Mouse (Mus musculus): ENCODE measurements around the gene Gm2000. TPM values are rescaled to one million over a fixed set of nuclear protein-coding genes. Genes with fewer than 3 reads are reported as not detected.
"Not testable (repeated sequence)": the region's sequence is repeated elsewhere in the genome, so short reads cannot be mapped to it uniquely, and the experiment has no call there.

Gene Gm2000
- polyA plus RNA-seq, 1 experiment from 2014 or later = 535 TPM

DNA sequence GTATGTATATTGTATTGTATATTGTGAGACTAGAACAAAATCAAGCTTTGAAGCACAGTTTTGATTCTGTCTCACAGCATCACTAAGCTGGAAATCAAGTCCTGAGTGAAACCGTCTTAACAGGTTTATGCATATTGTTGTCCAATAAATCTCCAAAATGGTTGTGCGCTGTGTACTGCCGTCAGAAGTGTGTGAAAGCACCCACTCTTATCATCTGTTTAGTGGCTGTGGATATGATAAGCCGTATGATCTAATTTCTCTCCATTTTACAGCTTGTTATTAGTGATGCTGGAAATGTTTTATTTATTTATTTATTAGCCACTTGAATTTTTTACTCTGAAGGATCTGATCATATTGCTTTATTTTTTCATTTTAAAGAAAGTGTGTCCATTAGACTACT is 20.4 kb downstream of the Gm2000 start:
- Histone ChIP-seq H3K27me3 (ENCODE audit: control insufficient read depth, insufficient read depth, low read length) (no peaks in the 10 kb centered on the region), H3K36me3 (ENCODE audit: control insufficient read depth, insufficient read depth, low read length) (no peaks in the 10 kb centered on the region), H3K9me3 (ENCODE audit: control insufficient read depth, low read length) (no peaks in the 10 kb centered on the region), H3K4me3 (replicated peaks; ENCODE audit: low read depth, low read length) (no peak overlapping the region), H3K9ac (replicated peaks; ENCODE audit: low read length) (no peak overlapping the region), H3K4me2 (ENCODE audit: low read length) (no peak overlapping the region), H3K27ac (replicated peaks; ENCODE audit: low read depth, low read length) (no peak overlapping the region), H3K4me1 (ENCODE audit: control insufficient read depth, insufficient read depth, low read length) (no peaks in the 10 kb centered on the region)
- WGBS = 93% methylated on average over 4 of the region's 4 CpGs
- no peak for DNase-seq
- no peak for ATAC-seq (ENCODE audit: low FRiP score, low TSS enrichment)

DNA sequence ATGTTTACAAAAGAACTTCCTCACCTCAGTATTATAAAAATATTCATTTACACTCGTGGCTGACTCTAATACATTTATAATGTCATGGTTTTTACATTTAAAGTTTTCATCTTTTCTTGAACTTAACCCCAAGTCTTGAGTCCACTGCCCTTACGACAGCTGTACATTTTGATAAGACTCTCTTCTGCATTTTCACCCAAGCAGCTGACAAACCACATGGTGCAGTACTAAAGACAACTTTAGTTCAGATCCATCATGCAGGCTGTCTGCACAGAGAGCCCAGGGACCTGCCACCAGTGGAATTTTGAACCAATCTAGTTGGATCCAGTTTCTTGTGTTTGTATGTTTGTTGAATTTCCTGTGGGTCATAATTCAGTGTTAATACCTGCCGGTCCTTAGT is 21.0 kb downstream of the Gm2000 start:
- H3K4me2 ChIP-seq (ENCODE audit: low read length) = no peak overlapping the region
- H3K9me3 ChIP-seq (ENCODE audit: control insufficient read depth, low read length) = no peaks in the 10 kb centered on the region
- DNase-seq = no peak
- no peaks in the 10 kb centered on the region for H3K27me3 ChIP-seq (ENCODE audit: control insufficient read depth, insufficient read depth, low read length)
- no peaks in the 10 kb centered on the region for H3K36me3 ChIP-seq (ENCODE audit: control insufficient read depth, insufficient read depth, low read length)
- ATAC-seq (ENCODE audit: low FRiP score, low TSS enrichment) = no peak
- no peak overlapping the region for H3K9ac ChIP-seq (replicated peaks; ENCODE audit: low read length)
- WGBS = 71% methylated on average over 3 of the region's 3 CpGs
- H3K4me3 ChIP-seq (replicated peaks; ENCODE audit: low read depth, low read length) = no peak overlapping the region
- H3K4me1 ChIP-seq (ENCODE audit: control insufficient read depth, insufficient read depth, low read length) = no peaks in the 10 kb centered on the region
- H3K27ac ChIP-seq (replicated peaks; ENCODE audit: low read depth, low read length) = no peak overlapping the region

DNA sequence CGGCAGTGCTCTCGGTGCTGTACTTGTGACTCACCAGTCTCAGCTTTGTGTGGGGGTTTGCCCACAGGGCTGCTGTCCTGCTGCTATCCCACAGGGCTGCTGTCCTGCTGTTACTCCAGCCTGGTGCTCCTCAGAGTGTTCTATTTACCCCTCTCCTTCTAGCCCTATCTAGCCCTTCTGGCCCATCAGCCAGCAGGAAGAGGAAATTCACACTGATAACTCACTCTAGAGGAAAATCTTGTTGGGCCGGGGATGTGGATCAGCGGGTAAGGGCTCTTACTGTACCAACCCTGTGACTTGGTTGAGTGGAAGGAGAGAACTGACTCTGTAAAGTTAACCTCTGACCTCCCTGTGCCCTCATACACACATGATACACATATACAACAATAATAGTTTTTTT is 27.3 kb downstream of the Gm2000 start:
- Histone ChIP-seq H3K4me3 (replicated peaks; ENCODE audit: low read depth, low read length) (no peak overlapping the region), H3K27ac (replicated peaks; ENCODE audit: low read depth, low read length) (no peak overlapping the region), H3K4me1 (ENCODE audit: control insufficient read depth, insufficient read depth, low read length) (no peaks in the 10 kb centered on the region), H3K27me3 (ENCODE audit: control insufficient read depth, insufficient read depth, low read length) (no peaks in the 10 kb centered on the region), H3K4me2 (ENCODE audit: low read length) (no peak overlapping the region), H3K9ac (replicated peaks; ENCODE audit: low read length) (no peak overlapping the region), H3K9me3 (ENCODE audit: control insufficient read depth, low read length) (no peaks in the 10 kb centered on the region), H3K36me3 (ENCODE audit: control insufficient read depth, insufficient read depth, low read length) (no peaks in the 10 kb centered on the region)
- 88% methylated on average over 4 of the region's 4 CpGs for WGBS
- DNase-seq = no peak
- ATAC-seq (ENCODE audit: low FRiP score, low TSS enrichment) = no peak

DNA sequence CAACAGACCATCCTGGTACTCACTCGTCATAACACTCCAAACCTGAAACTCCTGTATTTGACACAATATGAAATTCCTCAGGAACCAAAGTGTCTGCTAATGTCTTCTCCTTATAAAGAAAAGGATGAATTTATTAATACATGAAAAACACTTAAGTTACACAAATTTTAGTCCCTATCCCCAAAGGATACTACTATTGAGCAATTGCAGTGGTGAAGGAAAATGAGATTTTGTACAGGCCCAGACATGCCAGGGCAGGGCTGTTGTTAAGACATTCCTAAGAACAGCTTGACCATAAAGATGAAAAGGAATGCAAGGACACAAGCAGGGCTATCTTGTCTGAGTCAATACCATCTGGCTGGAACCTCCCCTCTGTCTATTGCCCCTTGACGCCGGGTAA is 34.3 kb downstream of the Gm2000 start:
- ATAC-seq (ENCODE audit: low FRiP score, low TSS enrichment); H3K27me3 ChIP-seq (ENCODE audit: control insufficient read depth, insufficient read depth, low read length); H3K36me3 ChIP-seq (ENCODE audit: control insufficient read depth, insufficient read depth, low read length); H3K4me2 ChIP-seq (ENCODE audit: low read length); H3K4me3 ChIP-seq (replicated peaks; ENCODE audit: low read depth, low read length); DNase-seq; H3K9me3 ChIP-seq (ENCODE audit: control insufficient read depth, low read length); H3K27ac ChIP-seq (replicated peaks; ENCODE audit: low read depth, low read length); H3K9ac ChIP-seq (replicated peaks; ENCODE audit: low read length); H3K4me1 ChIP-seq (ENCODE audit: control insufficient read depth, insufficient read depth, low read length): not testable (repeated sequence)
- WGBS = 96% methylated on average over 3 of the region's 3 CpGs

DNA sequence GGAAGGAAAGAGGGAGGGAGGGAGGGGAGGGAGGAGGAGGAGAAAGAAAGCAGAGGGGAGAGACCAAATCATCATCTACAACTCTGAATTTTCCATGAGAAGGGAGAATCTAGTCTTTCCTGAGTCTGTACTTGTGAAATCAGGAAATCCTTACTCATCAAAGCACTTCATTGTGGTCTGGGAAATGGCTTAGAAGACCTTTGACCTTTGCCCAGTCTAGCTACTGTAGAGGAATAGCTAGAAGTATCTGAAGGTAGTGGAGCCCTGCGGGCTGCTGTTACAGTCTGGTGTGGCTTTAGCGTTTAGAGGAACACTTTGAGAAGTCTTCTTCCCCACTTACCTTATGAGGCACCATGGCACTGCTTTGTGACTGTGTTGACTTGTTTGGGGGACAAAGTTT is 36.7 kb downstream of the Gm2000 start:
- DNase-seq = no peak
- WGBS = 69% methylated on average over 2 of the region's 2 CpGs

DNA sequence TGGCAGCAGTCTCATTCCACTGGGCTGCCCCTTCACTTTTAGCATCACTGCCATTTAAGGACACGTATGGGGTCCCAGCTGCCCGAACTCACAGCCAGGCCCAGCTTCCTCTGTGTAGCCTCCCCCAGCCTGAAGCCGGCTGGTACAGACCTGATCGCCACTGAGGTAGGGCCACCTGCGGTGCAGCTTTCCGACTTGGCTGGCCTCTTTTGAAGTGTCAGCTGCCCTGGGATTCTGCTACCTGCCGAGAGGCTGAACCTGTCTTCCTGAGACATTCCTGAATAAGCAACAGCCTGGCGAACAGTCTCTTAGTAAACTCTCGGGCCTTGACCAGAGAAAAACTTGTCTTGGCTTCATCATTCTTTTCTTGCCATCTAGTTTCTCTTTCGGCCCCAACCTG is 37.4 kb downstream of the Gm2000 start:
- Histone ChIP-seq H3K36me3 (ENCODE audit: control insufficient read depth, insufficient read depth, low read length) (no peaks in the 10 kb centered on the region), H3K4me1 (ENCODE audit: control insufficient read depth, insufficient read depth, low read length) (no peaks in the 10 kb centered on the region), H3K9me3 (ENCODE audit: control insufficient read depth, low read length) (no peaks in the 10 kb centered on the region), H3K27ac (replicated peaks; ENCODE audit: low read depth, low read length) (no peak overlapping the region), H3K4me3 (replicated peaks; ENCODE audit: low read depth, low read length) (no peak overlapping the region), H3K4me2 (ENCODE audit: low read length) (no peak overlapping the region), H3K9ac (replicated peaks; ENCODE audit: low read length) (no peak overlapping the region), H3K27me3 (ENCODE audit: control insufficient read depth, insufficient read depth, low read length) (no peaks in the 10 kb centered on the region)
- no peak for ATAC-seq (ENCODE audit: low FRiP score, low TSS enrichment)
- no peak for DNase-seq
- 43% methylated on average over 10 of the region's 10 CpGs for WGBS

More for the DNA sequence above, 36.7 kb downstream of the Gm2000 start:
- H3K4me1 ChIP-seq (ENCODE audit: control insufficient read depth, insufficient read depth, low read length) = no peaks in the 10 kb centered on the region
- H3K27me3 ChIP-seq (ENCODE audit: control insufficient read depth, insufficient read depth, low read length) = no peaks in the 10 kb centered on the region
- no peaks in the 10 kb centered on the region for H3K36me3 ChIP-seq (ENCODE audit: control insufficient read depth, insufficient read depth, low read length)
- ATAC-seq (ENCODE audit: low FRiP score, low TSS enrichment) = no peak
- no peaks in the 10 kb centered on the region for H3K9me3 ChIP-seq (ENCODE audit: control insufficient read depth, low read length)
- H3K4me3 ChIP-seq (replicated peaks; ENCODE audit: low read depth, low read length) = no peak overlapping the region
- H3K9ac ChIP-seq (replicated peaks; ENCODE audit: low read length) = no peak overlapping the region
- no peak overlapping the region for H3K27ac ChIP-seq (replicated peaks; ENCODE audit: low read depth, low read length)
- H3K4me2 ChIP-seq (ENCODE audit: low read length) = no peak overlapping the region

DNA sequence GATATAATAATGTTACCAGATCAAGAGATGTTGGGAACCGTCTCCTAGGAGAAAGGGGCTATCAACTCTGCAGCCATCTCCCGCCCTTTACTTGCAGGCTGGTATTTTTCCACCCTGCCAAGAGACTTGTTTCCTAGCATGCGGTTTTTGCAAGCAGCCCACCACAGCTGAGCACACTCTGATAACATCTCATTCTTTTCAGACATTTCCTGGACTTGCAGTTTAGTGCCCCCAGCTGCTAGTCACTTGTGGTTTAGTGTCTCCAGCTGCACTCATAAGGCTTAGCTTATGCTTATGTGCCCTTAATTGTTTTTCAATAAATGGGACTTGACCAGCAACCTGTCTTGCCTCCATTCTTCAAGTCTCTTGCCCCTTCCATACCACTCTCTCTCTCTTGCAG is 42.2 kb downstream of the Gm2000 start:
- no peak for DNase-seq
- H3K36me3 ChIP-seq (ENCODE audit: control insufficient read depth, insufficient read depth, low read length) = no peaks in the 10 kb centered on the region
- no peaks in the 10 kb centered on the region for H3K4me1 ChIP-seq (ENCODE audit: control insufficient read depth, insufficient read depth, low read length)
- no peak overlapping the region for H3K4me2 ChIP-seq (ENCODE audit: low read length)
- WGBS = 72% methylated on average over 3 of the region's 3 CpGs
- no peak for ATAC-seq (ENCODE audit: low FRiP score, low TSS enrichment)
- no peak overlapping the region for H3K27ac ChIP-seq (replicated peaks; ENCODE audit: low read depth, low read length)
- H3K27me3 ChIP-seq (ENCODE audit: control insufficient read depth, insufficient read depth, low read length) = no peaks in the 10 kb centered on the region
- H3K9me3 ChIP-seq (ENCODE audit: control insufficient read depth, low read length) = no peaks in the 10 kb centered on the region
- H3K4me3 ChIP-seq (replicated peaks; ENCODE audit: low read depth, low read length) = no peak overlapping the region
- H3K9ac ChIP-seq (replicated peaks; ENCODE audit: low read length) = no peak overlapping the region

DNA sequence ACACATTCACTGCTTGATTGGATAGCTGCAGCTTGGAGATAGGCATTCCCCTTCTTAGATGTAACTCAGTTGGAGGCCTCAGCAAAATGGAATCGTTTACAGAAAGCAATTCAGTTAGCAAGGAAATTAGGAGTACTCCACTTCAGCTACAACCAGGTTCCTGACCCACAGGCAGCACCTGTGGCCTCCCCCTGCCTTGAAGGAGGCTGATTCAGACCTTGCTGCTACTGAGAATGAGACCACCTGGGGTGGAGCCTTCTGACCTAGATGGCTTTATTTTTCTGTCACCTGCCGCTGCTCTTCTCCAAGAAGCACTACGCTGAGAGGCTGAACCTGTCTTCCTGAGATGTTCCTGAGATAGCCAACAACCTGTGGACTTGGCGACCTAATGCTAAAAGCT is 42.7 kb downstream of the Gm2000 start:
- 72% methylated on average over 4 of the region's 4 CpGs for WGBS
- DNase-seq = no peak
- Histone ChIP-seq H3K9me3 (ENCODE audit: control insufficient read depth, low read length) (no peaks in the 10 kb centered on the region), H3K9ac (replicated peaks; ENCODE audit: low read length) (no peak overlapping the region), H3K4me1 (ENCODE audit: control insufficient read depth, insufficient read depth, low read length) (no peaks in the 10 kb centered on the region), H3K4me2 (ENCODE audit: low read length) (no peak overlapping the region), H3K36me3 (ENCODE audit: control insufficient read depth, insufficient read depth, low read length) (no peaks in the 10 kb centered on the region), H3K27me3 (ENCODE audit: control insufficient read depth, insufficient read depth, low read length) (no peaks in the 10 kb centered on the region), H3K27ac (replicated peaks; ENCODE audit: low read depth, low read length) (no peak overlapping the region), H3K4me3 (replicated peaks; ENCODE audit: low read depth, low read length) (no peak overlapping the region)
- no peak for ATAC-seq (ENCODE audit: low FRiP score, low TSS enrichment)
